Comparison of ENCODE assay signal across 25 mouse cellular contexts in genomic region chr3:6204656-6205055, GRCm38 (mm10).
"Had no signal": no experiment of that assay in that cellular context is flagged by ENCODE, and none has a peak within 500 bp of the region (broad histone marks: within the 10 kb centered on the region; RNA-seq: fewer than 3 reads in every experiment).

No protein-coding gene starts in this region.

- DNase-seq: gastrocnemius, adult 2 months; gastrocnemius, postnatal 10 days; gastrocnemius, postnatal 25 days; heart, adult 18-20 months; heart, postnatal 10 days; heart, postnatal 4 days; kidney, adult 18-20 months; kidney, adult 8-10 months; kidney, postnatal 10 days; kidney, postnatal 25 days; kidney, postnatal 4 days; liver; liver, embryonic 13.5 days had no signal

- H3K36me3 ChIP-seq: heart, embryonic 10.5 days; heart, embryonic 12.5 days; hindbrain, embryonic 10.5 days; hindbrain, embryonic 12.5 days; intestine, embryonic 15.5 days; limb, embryonic 10.5 days; limb, embryonic 12.5 days; liver, embryonic 13.5 days had no signal

- H3K4me3 ChIP-seq: gastrocnemius, adult 2 months; heart, embryonic 10.5 days; heart, embryonic 12.5 days; hindbrain, embryonic 10.5 days; hindbrain, embryonic 12.5 days; intestine, embryonic 15.5 days; layer of hippocampus, adult 2 months; left cerebral cortex, adult 2 months; limb, embryonic 10.5 days; limb, embryonic 12.5 days; liver, embryonic 13.5 days had no signal

- H3K9me3 ChIP-seq: heart, embryonic 10.5 days; heart, embryonic 12.5 days; hindbrain, embryonic 10.5 days; hindbrain, embryonic 12.5 days; intestine, embryonic 15.5 days; limb, embryonic 10.5 days; limb, embryonic 12.5 days; liver, embryonic 13.5 days had no signal

- H3K4me1 ChIP-seq: heart, embryonic 10.5 days; heart, embryonic 12.5 days; hindbrain, embryonic 10.5 days; hindbrain, embryonic 12.5 days; intestine, embryonic 15.5 days; limb, embryonic 10.5 days; limb, embryonic 12.5 days; liver, embryonic 13.5 days had no signal

- H3K27me3 ChIP-seq: heart, embryonic 12.5 days; hindbrain, embryonic 12.5 days; intestine, embryonic 15.5 days; limb, embryonic 12.5 days; liver, embryonic 13.5 days had no signal

- ATAC-seq: hindbrain, embryonic 16.5 days; inflammation-experienced regulatory T-cells, adult 6 months; intestine, embryonic 15.5 days; intestine, postnatal 0 days had no signal
